Mouse (Mus musculus): ENCODE results near the gene Olfr972. TPM values are rescaled to one million over a fixed set of nuclear protein-coding genes. Genes with fewer than 3 reads are reported as not detected.
A peak's percentile ranks its signal among the peaks of the same experiment; 100 is the strongest.
"Not testable (repeated sequence)": the region's sequence is repeated elsewhere in the genome, so short reads cannot be mapped to it uniquely, and the experiment has no call there.

The Olfr972 gene
- polyA plus RNA-seq (2014; fragmentation: Nextera tagmentation; extraction: Ambion mirVana) = not detected in 2 replicates

GRCm38 (mm10) chr9:39866122-39866521 is at the start of gene Olfr972:
Olfr972 (plus strand) TSS chr9:39866422.
- H3K4me1 ChIP-seq (ENCODE audit: control insufficient read depth, insufficient read depth, low read length) = no peaks in the 10 kb centered on the region
- H3K27me3 ChIP-seq (replicated peaks; ENCODE audit: control insufficient read depth, insufficient read depth, low read length) = no peaks in the 10 kb centered on the region
- no peak within 1 kb of the TSS for H3K9ac ChIP-seq (ENCODE audit: low read length)
- DNase-seq (ENCODE audit: low spot score) (no peak), ATAC-seq (no peak)
- no peak within 1 kb of the TSS for H3K4me2 ChIP-seq (ENCODE audit: low read length)
- 74% methylated on average over 2 of the region's 2 CpGs for WGBS
- no peak within 1 kb of the TSS for H3K27ac ChIP-seq (ENCODE audit: low read depth, low read length)
- H3K9me3 ChIP-seq (replicated peaks; ENCODE audit: control insufficient read depth, low read length) = no peaks in the 10 kb centered on the region
- no peaks in the 10 kb centered on the region for H3K36me3 ChIP-seq (ENCODE audit: control insufficient read depth, insufficient read depth, low read length)
- no peak within 1 kb of the TSS for H3K4me3 ChIP-seq (ENCODE audit: low read depth, low read length)

- not testable (repeated sequence) for ATAC-seq; H3K4me1 ChIP-seq (ENCODE audit: control insufficient read depth, insufficient read depth, low read length); H3K4me2 ChIP-seq (ENCODE audit: low read length); DNase-seq (ENCODE audit: low spot score); H3K4me3 ChIP-seq (ENCODE audit: low read depth, low read length); H3K27ac ChIP-seq (ENCODE audit: low read depth, low read length); H3K36me3 ChIP-seq (ENCODE audit: control insufficient read depth, insufficient read depth, low read length); H3K9ac ChIP-seq (ENCODE audit: low read length); H3K27me3 ChIP-seq (replicated peaks; ENCODE audit: control insufficient read depth, insufficient read depth, low read length); H3K9me3 ChIP-seq (replicated peaks; ENCODE audit: control insufficient read depth, low read length)
- 93% methylated on average over 1 of the region's 2 CpGs for WGBS
Observed at GRCm38 (mm10) chr9:39836576-39836975, 29.6 kb upstream of the Olfr972 start, which contains the start of gene Olfr971. Olfr971 (plus strand) TSS chr9:39836876.

GRCm38 (mm10) chr9:39871986-39872385 is 5.8 kb downstream of the Olfr972 start:
- H3K36me3 ChIP-seq (ENCODE audit: control insufficient read depth, insufficient read depth, low read length); H3K4me3 ChIP-seq (ENCODE audit: low read depth, low read length); H3K4me1 ChIP-seq (ENCODE audit: control insufficient read depth, insufficient read depth, low read length); H3K4me2 ChIP-seq (ENCODE audit: low read length); H3K9ac ChIP-seq (ENCODE audit: low read length); H3K27me3 ChIP-seq (replicated peaks; ENCODE audit: control insufficient read depth, insufficient read depth, low read length); ATAC-seq; DNase-seq (ENCODE audit: low spot score); H3K9me3 ChIP-seq (replicated peaks; ENCODE audit: control insufficient read depth, low read length); H3K27ac ChIP-seq (ENCODE audit: low read depth, low read length): not testable (repeated sequence)
- WGBS = 86% methylated on average over 1 of the region's 1 CpGs

- DNase-seq (ENCODE audit: low spot score) = not testable (repeated sequence)
- no CpG with 5 or more reads among the region's 4 CpGs for WGBS
Observed at GRCm38 (mm10) chr9:39877541-39878396, 11.5 kb downstream of the Olfr972 start.

GRCm38 (mm10) chr9:39905106-39905505 is 38.9 kb downstream of the Olfr972 start:
- H3K4me1 ChIP-seq (ENCODE audit: control insufficient read depth, insufficient read depth, low read length) = no peaks in the 10 kb centered on the region
- no peaks in the 10 kb centered on the region for H3K36me3 ChIP-seq (ENCODE audit: control insufficient read depth, insufficient read depth, low read length)
- no peak overlapping the region for H3K9ac ChIP-seq (ENCODE audit: low read length)
- H3K9me3 ChIP-seq (replicated peaks; ENCODE audit: control insufficient read depth, low read length) = no peaks in the 10 kb centered on the region
- no peak overlapping the region for H3K4me3 ChIP-seq (ENCODE audit: low read depth, low read length)
- DNase-seq (ENCODE audit: low spot score) (no peak), ATAC-seq (no peak)
- no peaks in the 10 kb centered on the region for H3K27me3 ChIP-seq (replicated peaks; ENCODE audit: control insufficient read depth, insufficient read depth, low read length)
- 83% methylated on average over 6 of the region's 6 CpGs for WGBS
- no peak overlapping the region for H3K27ac ChIP-seq (ENCODE audit: low read depth, low read length)
- H3K4me2 ChIP-seq (ENCODE audit: low read length) = no peak overlapping the region

More at GRCm38 (mm10) chr9:39877541-39878396, 11.5 kb downstream of the Olfr972 start:
- not testable (repeated sequence) for H3K36me3 ChIP-seq (ENCODE audit: control insufficient read depth, insufficient read depth, low read length); H3K4me1 ChIP-seq (ENCODE audit: control insufficient read depth, insufficient read depth, low read length); H3K27ac ChIP-seq (ENCODE audit: low read depth, low read length); H3K4me3 ChIP-seq (ENCODE audit: low read depth, low read length); H3K9ac ChIP-seq (ENCODE audit: low read length); H3K4me2 ChIP-seq (ENCODE audit: low read length); H3K9me3 ChIP-seq (replicated peaks; ENCODE audit: control insufficient read depth, low read length); H3K27me3 ChIP-seq (replicated peaks; ENCODE audit: control insufficient read depth, insufficient read depth, low read length)
- ATAC-seq = peak; percentile 76; the same call in 1 of the 2 replicates

- no peak within 1 kb of the TSS for H3K4me2 ChIP-seq (ENCODE audit: low read length)
- H3K27me3 ChIP-seq (replicated peaks; ENCODE audit: control insufficient read depth, insufficient read depth, low read length) = no peaks in the 10 kb centered on the region
- no peaks in the 10 kb centered on the region for H3K36me3 ChIP-seq (ENCODE audit: control insufficient read depth, insufficient read depth, low read length)
- WGBS = 75% methylated on average over 2 of the region's 2 CpGs
- no peak within 1 kb of the TSS for H3K27ac ChIP-seq (ENCODE audit: low read depth, low read length)
- no peaks in the 10 kb centered on the region for H3K4me1 ChIP-seq (ENCODE audit: control insufficient read depth, insufficient read depth, low read length)
- no peak for DNase-seq (ENCODE audit: low spot score)
- ATAC-seq = no peak
- H3K4me3 ChIP-seq (ENCODE audit: low read depth, low read length) = no peak within 1 kb of the TSS
- no peak within 1 kb of the TSS for H3K9ac ChIP-seq (ENCODE audit: low read length)
- H3K9me3 ChIP-seq (replicated peaks; ENCODE audit: control insufficient read depth, low read length) = no peaks in the 10 kb centered on the region
Observed at GRCm38 (mm10) chr9:39907036-39907435, 40.8 kb downstream of the Olfr972 start, which contains the start of gene Olfr229. Olfr229 (plus strand) TSS chr9:39907336.

- Histone ChIP-seq H3K9ac (ENCODE audit: low read length) (no peak overlapping the region), H3K9me3 (replicated peaks; ENCODE audit: control insufficient read depth, low read length) (no peaks in the 10 kb centered on the region), H3K27ac (ENCODE audit: low read depth, low read length) (no peak overlapping the region), H3K27me3 (replicated peaks; ENCODE audit: control insufficient read depth, insufficient read depth, low read length) (no peaks in the 10 kb centered on the region), H3K36me3 (ENCODE audit: control insufficient read depth, insufficient read depth, low read length) (no peaks in the 10 kb centered on the region), H3K4me1 (ENCODE audit: control insufficient read depth, insufficient read depth, low read length) (no peaks in the 10 kb centered on the region), H3K4me2 (ENCODE audit: low read length) (no peak overlapping the region), H3K4me3 (ENCODE audit: low read depth, low read length) (no peak overlapping the region)
- no peak for ATAC-seq
- WGBS = 83% methylated on average over 3 of the region's 3 CpGs
- DNase-seq (ENCODE audit: low spot score) = no peak
Observed at GRCm38 (mm10) chr9:39909939-39910338, 43.7 kb downstream of the Olfr972 start.

Measured in forebrain, embryonic 14.5 days (tissue).